26 mouse cellular contexts compared by ENCODE assay signal in the genomic region with DNA sequence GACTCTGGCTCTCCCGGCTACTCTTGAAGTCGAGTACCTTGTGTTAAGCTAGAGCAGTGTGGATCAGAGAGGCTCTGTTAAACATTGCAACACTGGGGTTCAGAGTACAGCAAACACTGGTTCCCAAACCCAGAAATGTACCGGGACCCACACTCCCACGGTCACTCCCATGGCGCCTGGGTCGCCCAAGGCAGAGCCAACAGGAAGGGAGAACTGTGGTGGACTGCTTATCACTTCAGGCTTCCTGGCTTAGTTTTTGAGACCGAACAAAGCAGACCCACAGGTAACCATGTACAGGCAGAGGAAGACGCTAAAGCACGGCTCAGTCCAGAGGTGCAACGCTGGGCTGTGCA.
A peak's percentile ranks its signal among the peaks of the same experiment; 100 is the strongest.
DNase-seq lines count a peak whose midpoint lies in the region; ATAC-seq and TF ChIP-seq lines count a peak whose summit lies in the region.
"Had no signal": no experiment of that assay in that cellular context is flagged by ENCODE, and none has a peak within 500 bp of the region (broad histone marks: within the 10 kb centered on the region; RNA-seq: fewer than 3 reads in every experiment).

No protein-coding gene starts in this region.

- no peak overlapping the region for H3K4me3 ChIP-seq in lung, embryonic 14.5 days (ENCODE audit: low read depth, low read length)
- H3K4me3 ChIP-seq in lung, adult 2 months (replicated peaks; ENCODE audit: extremely low read depth, low read depth, low read length) = no peak overlapping the region
- H3K4me3 ChIP-seq in liver, embryonic 13.5 days (replicated peaks) = no peak overlapping the region
- no peak overlapping the region for H3K4me3 ChIP-seq in lung, embryonic 16.5 days (ENCODE audit: low read length)
- H3K4me3 ChIP-seq: embryonic facial prominence, embryonic 13.5 days; erythroblast, embryonic 14.5 days; forebrain, embryonic 12.5 days; hindbrain, embryonic 10.5 days; midbrain, embryonic 15.5 days; neural tube, embryonic 13.5 days had no signal

- TF ChIP-seq CTCF in lung, embryonic 14.5 days (IDR thresholded peaks at IDR 0.05; ENCODE audit: low read depth) = no peak
- TF ChIP-seq CTCF in lung, adult 2 months (IDR thresholded peaks at IDR 0.05; ENCODE audit: insufficient read depth, low read length) = no peak

- ATAC-seq in lung, embryonic 14.5 days (ENCODE audit: insufficient read depth) = no peak
- peak; percentile 83 for ATAC-seq in liver, embryonic 13.5 days (ENCODE audit: low read depth)
- peak; percentile 61 for ATAC-seq in lung, embryonic 16.5 days (ENCODE audit: low read depth)
- ATAC-seq in megakaryocyte-erythroid progenitor cell, adult 5-6 weeks (replicated peaks; ENCODE audit: low FRiP score, low TSS enrichment, poor library complexity, severe bottlenecking) = 0 out of 2 replicates have a peak, but pooled peaks have one; percentile 37
- ATAC-seq: hindbrain, embryonic 16.5 days; intestine, postnatal 0 days; midbrain, embryonic 15.5 days had no signal

- no peak for TF ChIP-seq POLR2A in lung, adult 2 months (IDR thresholded peaks at IDR 0.05; ENCODE audit: borderline replicate concordance, extremely low read depth, low read depth, low read length)

- H3K9ac ChIP-seq in lung, embryonic 14.5 days = no peak overlapping the region
- H3K9ac ChIP-seq in liver, embryonic 13.5 days = no peak overlapping the region
- no peak overlapping the region for H3K9ac ChIP-seq in lung, embryonic 16.5 days (ENCODE audit: low read length)
- H3K9ac ChIP-seq: embryonic facial prominence, embryonic 13.5 days; forebrain, embryonic 12.5 days; midbrain, embryonic 15.5 days; neural tube, embryonic 13.5 days had no signal

- no peaks in the 10 kb centered on the region for H3K9me3 ChIP-seq in lung, embryonic 14.5 days (ENCODE audit: low read depth, low read length)
- no peaks in the 10 kb centered on the region for H3K9me3 ChIP-seq in liver, embryonic 13.5 days (replicated peaks)
- H3K9me3 ChIP-seq in lung, embryonic 16.5 days (ENCODE audit: control insufficient read depth, low read length) = no peaks in the 10 kb centered on the region
- H3K9me3 ChIP-seq: embryonic facial prominence, embryonic 13.5 days; forebrain, embryonic 12.5 days; hindbrain, embryonic 10.5 days; midbrain, embryonic 15.5 days; neural tube, embryonic 13.5 days had no signal

- no peak for DNase-seq in lung, embryonic 14.5 days
- DNase-seq in lung, adult 2 months = no peak
- no peak for DNase-seq in liver, embryonic 13.5 days
- no peak for DNase-seq in kidney, adult 8-10 months
- DNase-seq in embryo, embryonic 10 days (ENCODE audit: low spot score) = no peak
- DNase-seq: adrenal gland, adult 2 months; B cell, adult 2 months; cerebellum, adult 18-20 months; cerebellum, postnatal 14 days; embryo, embryonic 11 days; kidney, postnatal 4 days; right cerebral cortex, adult 18-20 months had no signal

- 69% methylated on average over 10 of the region's 10 CpGs for WGBS in lung, embryonic 14.5 days
- WGBS in lung, adult 2 months = 34% methylated on average over 10 of the region's 10 CpGs
- WGBS in liver, embryonic 13.5 days (ENCODE audit: insufficient replicate concordance) = 48% methylated on average over 10 of the region's 10 CpGs
- 58% methylated on average over 10 of the region's 10 CpGs for WGBS in lung, embryonic 16.5 days

- H3K4me1 ChIP-seq in lung, embryonic 14.5 days (ENCODE audit: insufficient read depth) = 0 out of 2 replicates have a peak, but pooled peaks cover 5% of the 10 kb centered on the region
- no peaks in the 10 kb centered on the region for H3K4me1 ChIP-seq in lung, adult 2 months (ENCODE audit: control insufficient read depth, insufficient read depth, low read length)
- no peaks in the 10 kb centered on the region for H3K4me1 ChIP-seq in liver, embryonic 13.5 days (replicated peaks)
- H3K4me1 ChIP-seq in lung, embryonic 16.5 days (replicated peaks; ENCODE audit: control insufficient read depth, insufficient read depth, low read length) = peaks cover 14% of the 10 kb centered on the region
- H3K4me1 ChIP-seq: forebrain, embryonic 12.5 days; hindbrain, embryonic 10.5 days; midbrain, embryonic 15.5 days; neural tube, embryonic 13.5 days had no signal

- H3K36me3 ChIP-seq in lung, embryonic 14.5 days (ENCODE audit: insufficient read depth) = no peaks in the 10 kb centered on the region
- H3K36me3 ChIP-seq in liver, embryonic 13.5 days = no peaks in the 10 kb centered on the region
- H3K36me3 ChIP-seq in lung, embryonic 16.5 days (ENCODE audit: control insufficient read depth, insufficient read depth, low read length) = no peaks in the 10 kb centered on the region
- H3K36me3 ChIP-seq: embryonic facial prominence, embryonic 13.5 days; forebrain, embryonic 12.5 days; G1E; hindbrain, embryonic 10.5 days; midbrain, embryonic 15.5 days; neural tube, embryonic 13.5 days had no signal

- no peaks in the 10 kb centered on the region for H3K27me3 ChIP-seq in lung, embryonic 14.5 days (ENCODE audit: insufficient read depth, low read length)
- no peaks in the 10 kb centered on the region for H3K27me3 ChIP-seq in liver, embryonic 13.5 days
- no peaks in the 10 kb centered on the region for H3K27me3 ChIP-seq in lung, embryonic 16.5 days (ENCODE audit: control insufficient read depth, insufficient read depth, low read depth, low read length)
- H3K27me3 ChIP-seq: CH12.LX; embryonic facial prominence, embryonic 13.5 days; forebrain, embryonic 12.5 days; midbrain, embryonic 15.5 days; neural tube, embryonic 13.5 days had no signal

- H3K4me2 ChIP-seq in lung, embryonic 14.5 days = no peak overlapping the region
- no peak overlapping the region for H3K4me2 ChIP-seq in liver, embryonic 13.5 days
- no peak overlapping the region for H3K4me2 ChIP-seq in lung, embryonic 16.5 days (ENCODE audit: low read depth, low read length)
- H3K4me2 ChIP-seq: embryonic facial prominence, embryonic 13.5 days; forebrain, embryonic 12.5 days; heart, embryonic 11.5 days; midbrain, embryonic 15.5 days; neural tube, embryonic 13.5 days had no signal

- H3K27ac ChIP-seq in lung, embryonic 14.5 days (ENCODE audit: low read depth) = peak overlapping the region; percentile 66; the same call in 1 of the 2 replicates
- H3K27ac ChIP-seq in liver, embryonic 13.5 days = no peak overlapping the region
- peak overlapping the region; percentile 79 for H3K27ac ChIP-seq in lung, embryonic 16.5 days (ENCODE audit: low read length)
- H3K27ac ChIP-seq: embryonic facial prominence, embryonic 13.5 days; forebrain, embryonic 12.5 days; hindbrain, embryonic 10.5 days; midbrain, embryonic 15.5 days; neural tube, embryonic 13.5 days; stomach, postnatal 0 days had no signal
